Mouse (Mus musculus) forebrain, embryonic 13.5 days (tissue): ENCODE measurements around the gene Adh1. TPM values are rescaled to one million over a fixed set of nuclear protein-coding genes. Genes with fewer than 3 reads are reported as not detected.

Experiments used
- ATAC-seq: fragments of 200-750 bp; cut with Nextera tagmentation; 2 replicates; pipeline ENCODE4 v1.8.0; 2017
- H3K27ac ChIP-seq: fragments of 300-500 bp; sonication (generic); 2 replicates; pipeline ENCODE4 v1.5.1; 2015; ENCODE audit warnings: inconsistent platforms, mild to moderate bottlenecking, moderate library complexity
- H3K27me3 ChIP-seq: fragments of 300-500 bp; sonication (generic); 2 replicates; pipeline ENCODE4 v1.6.1; 2015; ENCODE audit warnings: mild to moderate bottlenecking, inconsistent platforms
- H3K36me3 ChIP-seq: fragments of 300-500 bp; sonication (generic); 2 replicates; pipeline ENCODE4 v1.6.1; 2015; ENCODE audit warnings: mild to moderate bottlenecking, inconsistent platforms; ENCODE audit not compliant: poor library complexity, severe bottlenecking
- H3K4me1 ChIP-seq: fragments of 300-500 bp; sonication (generic); 2 replicates; pipeline ENCODE4 v1.6.1; 2015; ENCODE audit warnings: inconsistent platforms
- H3K4me2 ChIP-seq: fragments of 300-500 bp; sonication (generic); 2 replicates; pipeline ENCODE4 v1.6.1; 2015; ENCODE audit warnings: inconsistent platforms, mild to moderate bottlenecking, moderate library complexity
- H3K4me3 ChIP-seq: fragments of 300-500 bp; sonication (generic); 2 replicates; pipeline ENCODE4 v1.5.1; 2015; ENCODE audit warnings: mild to moderate bottlenecking, inconsistent platforms
- H3K9ac ChIP-seq: fragments of 300-500 bp; sonication (generic); 2 replicates; pipeline ENCODE4 v1.6.1; 2015; ENCODE audit warnings: mild to moderate bottlenecking, inconsistent platforms
- H3K9me3 ChIP-seq: fragments of 300-500 bp; sonication (generic); replicated peaks from 2 replicates; pipeline ENCODE4 v1.6.1; 2016; ENCODE audit warnings: inconsistent platforms
- WGBS: fragments of 180-500 bp; shearing (Covaris S2); methylation state at CpG from one replicate; pipeline ENCODE4 v1.1.7; 2015; 5-methylcytosine and 5-hydroxymethylcytosine counted together
- polyA plus RNA-seq: library from polyadenylated mRNA; unstranded; fragments of >200 nt; fragmentation: Nextera tagmentation; extraction: Ambion mirVana; gene quantifications from 2 replicates; pipeline ENCODE4 v1.2.1, GENCODE M21; 2015

Adh1 gene
- polyA plus RNA-seq, 1 experiment from 2014 or later = 0.46 TPM

DNA sequence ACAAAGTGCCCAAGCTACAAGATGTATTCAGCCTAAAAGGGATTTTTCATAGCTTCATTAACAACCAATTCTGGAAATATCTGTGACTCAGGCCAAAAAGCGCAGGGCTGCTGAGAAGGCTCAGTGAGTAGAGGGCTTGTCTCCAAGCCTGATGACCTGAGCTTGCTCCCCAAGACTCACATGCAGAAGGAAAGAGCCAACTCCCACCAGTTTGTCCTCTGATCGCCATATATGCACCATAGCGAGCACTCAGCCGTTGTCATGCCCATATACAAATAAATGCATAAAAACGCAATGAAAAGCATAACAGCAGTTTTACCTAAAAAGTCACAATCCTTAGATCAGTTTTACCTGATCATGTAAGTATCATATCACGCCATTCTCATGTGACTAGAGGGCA is 34.3 kb upstream of the Adh1 start:
- Histone ChIP-seq H3K27ac (no peak overlapping the region), H3K36me3 (no peaks in the 10 kb centered on the region), H3K27me3 (no peaks in the 10 kb centered on the region), H3K4me1 (no peaks in the 10 kb centered on the region), H3K9ac (no peak overlapping the region), H3K9me3 (no peaks in the 10 kb centered on the region), H3K4me2 (no peak overlapping the region), H3K4me3 (no peak overlapping the region)
- ATAC-seq = no peak
- WGBS = 96% methylated on average over 6 of the region's 6 CpGs

DNA sequence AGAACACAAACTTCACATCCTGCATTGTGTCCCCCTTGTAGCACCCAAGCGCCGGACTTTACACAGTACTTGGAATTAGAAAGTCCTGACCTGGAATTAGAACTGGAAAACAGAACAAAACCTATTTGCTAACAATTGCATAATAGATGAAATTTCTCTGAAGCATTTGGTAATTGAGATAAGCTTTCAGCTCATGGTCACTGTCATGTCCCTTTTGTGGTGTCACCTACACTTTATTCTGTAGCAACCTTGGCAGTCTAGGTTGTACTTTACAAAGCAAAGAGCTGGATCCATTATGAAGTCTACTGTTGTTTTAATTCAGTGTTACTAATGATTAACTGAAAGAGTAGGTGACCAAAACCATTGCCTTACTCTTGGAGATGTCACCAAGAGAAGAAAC is 33.7 kb upstream of the Adh1 start:
- Histone ChIP-seq H3K27me3 (no peaks in the 10 kb centered on the region), H3K9me3 (no peaks in the 10 kb centered on the region), H3K4me3 (no peak overlapping the region), H3K4me2 (no peak overlapping the region), H3K36me3 (no peaks in the 10 kb centered on the region), H3K27ac (no peak overlapping the region), H3K4me1 (no peaks in the 10 kb centered on the region), H3K9ac (no peak overlapping the region)
- WGBS = 89% methylated on average over 2 of the region's 2 CpGs
- no peak for ATAC-seq

DNA sequence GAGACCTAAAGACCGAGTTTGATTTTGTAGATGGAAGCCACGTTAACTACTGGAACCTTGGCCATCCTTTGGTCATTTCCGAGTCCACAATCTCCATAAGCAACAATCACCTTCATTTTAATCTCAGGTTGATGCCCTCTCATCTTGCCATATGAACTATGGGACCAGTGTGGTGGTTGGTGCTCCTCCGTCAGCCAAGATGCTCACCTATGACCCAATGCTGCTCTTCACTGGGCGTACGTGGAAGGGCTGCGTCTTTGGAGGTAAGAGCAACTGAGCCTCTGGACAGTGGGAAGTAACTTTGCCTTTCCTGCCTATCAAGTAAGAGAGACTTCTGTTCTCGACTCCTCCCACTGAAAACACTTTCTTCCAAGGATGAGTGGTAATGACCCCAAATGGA is 33.0 kb upstream of the Adh1 start:
- Histone ChIP-seq H3K27me3 (no peaks in the 10 kb centered on the region), H3K4me2 (no peak overlapping the region), H3K9ac (no peak overlapping the region), H3K4me1 (no peaks in the 10 kb centered on the region), H3K9me3 (no peaks in the 10 kb centered on the region), H3K27ac (no peak overlapping the region), H3K4me3 (no peak overlapping the region), H3K36me3 (no peaks in the 10 kb centered on the region)
- ATAC-seq = no peak
- WGBS = 96% methylated on average over 8 of the region's 8 CpGs

DNA sequence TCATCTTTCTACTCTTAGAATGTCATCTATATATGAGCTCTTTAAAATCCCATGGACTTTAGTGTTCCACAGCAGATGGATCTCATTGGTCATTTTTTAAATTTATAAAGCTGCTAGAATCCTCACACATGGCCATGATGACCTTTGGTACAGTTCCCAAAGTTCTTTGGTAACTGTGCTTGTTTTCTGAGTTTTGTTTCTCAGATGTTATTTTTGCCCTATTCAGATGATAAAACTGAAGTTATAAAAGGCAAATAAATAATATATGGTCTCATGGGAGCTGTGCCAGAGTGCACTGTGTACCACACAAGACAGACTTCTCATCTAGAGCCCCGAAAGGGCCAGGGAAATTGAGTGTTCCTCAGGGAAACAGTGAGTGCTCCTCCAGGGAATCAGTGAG is 31.3 kb upstream of the Adh1 start:
- Histone ChIP-seq H3K9me3 (no peaks in the 10 kb centered on the region), H3K4me1 (no peaks in the 10 kb centered on the region), H3K4me2 (no peak overlapping the region), H3K27ac (no peak overlapping the region), H3K9ac (no peak overlapping the region), H3K36me3 (no peaks in the 10 kb centered on the region), H3K4me3 (no peak overlapping the region), H3K27me3 (no peaks in the 10 kb centered on the region)
- no peak for ATAC-seq
- WGBS = 79% methylated on average over 1 of the region's 1 CpGs

DNA sequence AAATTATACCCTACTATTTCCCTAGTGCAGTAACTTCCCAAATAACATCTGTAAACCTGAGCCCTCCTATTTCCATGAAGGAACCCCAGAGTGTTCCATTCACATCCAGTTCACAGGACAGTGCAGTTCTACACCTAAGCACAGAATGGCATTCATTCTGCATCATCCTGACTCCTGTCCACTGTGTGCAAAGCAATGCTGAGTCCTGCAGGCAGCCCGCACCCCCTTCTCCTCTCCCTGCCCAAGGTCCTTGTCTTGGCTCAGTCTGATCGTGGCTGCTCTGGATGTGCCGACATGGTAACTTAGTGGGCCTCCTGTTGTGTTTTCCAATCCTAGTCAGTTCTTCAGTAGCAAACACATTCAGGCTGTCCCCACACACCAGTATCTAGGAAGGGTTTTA is 30.5 kb upstream of the Adh1 start:
- H3K27ac ChIP-seq = no peak overlapping the region
- WGBS = 90% methylated on average over 3 of the region's 3 CpGs
- ATAC-seq = no peak
- no peaks in the 10 kb centered on the region for H3K27me3 ChIP-seq
- H3K9ac ChIP-seq = no peak overlapping the region
- H3K4me2 ChIP-seq = no peak overlapping the region
- no peaks in the 10 kb centered on the region for H3K9me3 ChIP-seq
- no peak overlapping the region for H3K4me3 ChIP-seq
- H3K4me1 ChIP-seq = no peaks in the 10 kb centered on the region
- no peaks in the 10 kb centered on the region for H3K36me3 ChIP-seq

DNA sequence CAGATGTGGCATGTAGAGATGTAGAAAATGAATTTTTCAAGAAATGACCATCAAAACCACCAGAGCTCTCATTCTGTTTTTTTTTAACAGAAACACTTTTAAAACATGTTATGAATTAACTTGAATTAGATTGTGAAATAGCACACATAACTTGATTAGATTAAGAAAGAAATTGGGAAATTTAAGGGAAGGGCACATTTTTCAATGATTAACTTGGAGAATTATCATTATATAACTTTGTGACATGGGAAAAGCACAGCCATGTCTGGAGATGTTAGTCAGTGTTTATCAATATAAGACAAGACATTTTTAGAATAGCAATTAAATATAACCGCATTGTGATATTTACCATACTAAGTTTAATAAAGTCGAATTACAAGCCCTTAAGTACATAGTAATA is 29.3 kb upstream of the Adh1 start:
- no peak for ATAC-seq
- no peaks in the 10 kb centered on the region for H3K36me3 ChIP-seq
- no peak overlapping the region for H3K4me2 ChIP-seq
- no peaks in the 10 kb centered on the region for H3K4me1 ChIP-seq
- no peak overlapping the region for H3K27ac ChIP-seq
- no peak overlapping the region for H3K9ac ChIP-seq
- H3K27me3 ChIP-seq = no peaks in the 10 kb centered on the region
- H3K4me3 ChIP-seq = no peak overlapping the region
- no peaks in the 10 kb centered on the region for H3K9me3 ChIP-seq
- 85% methylated on average over 2 of the region's 2 CpGs for WGBS

DNA sequence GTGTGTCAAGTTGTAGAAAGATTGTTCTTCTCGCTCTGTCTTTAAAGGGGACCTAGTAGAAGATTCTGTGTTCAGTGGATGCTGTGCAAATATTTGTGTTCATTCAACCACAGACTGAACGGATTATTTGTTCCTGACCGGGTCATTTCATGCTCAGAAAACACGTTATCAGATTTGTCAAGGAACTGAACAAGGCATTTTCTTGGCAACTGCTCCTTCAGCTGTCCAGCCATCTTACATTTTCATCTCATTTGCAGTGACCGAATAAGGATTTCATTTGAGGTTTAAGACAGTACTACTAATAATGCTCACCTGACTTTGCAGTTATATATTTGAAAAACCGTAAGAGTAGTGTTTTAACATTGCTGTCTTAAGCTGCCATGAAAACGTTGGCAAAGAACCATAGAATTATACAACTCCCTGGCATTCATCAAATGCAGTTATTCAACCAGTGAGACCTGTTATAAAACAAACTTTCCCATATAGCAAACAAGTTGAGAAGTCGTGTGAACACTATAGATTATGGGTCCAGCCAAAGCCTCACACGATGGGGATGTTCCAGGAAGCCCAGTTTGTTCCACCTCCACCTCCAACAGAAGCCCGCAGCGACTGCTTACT is 24.1 kb upstream of the Adh1 start:
- whole genome bisulfite sequencing = 77% methylated on average over 11 of the region's 11 CpGs
- Histone ChIP-seq H3K27me3 (no peaks in the 10 kb centered on the region), H3K4me3 (no peak overlapping the region)

DNA sequence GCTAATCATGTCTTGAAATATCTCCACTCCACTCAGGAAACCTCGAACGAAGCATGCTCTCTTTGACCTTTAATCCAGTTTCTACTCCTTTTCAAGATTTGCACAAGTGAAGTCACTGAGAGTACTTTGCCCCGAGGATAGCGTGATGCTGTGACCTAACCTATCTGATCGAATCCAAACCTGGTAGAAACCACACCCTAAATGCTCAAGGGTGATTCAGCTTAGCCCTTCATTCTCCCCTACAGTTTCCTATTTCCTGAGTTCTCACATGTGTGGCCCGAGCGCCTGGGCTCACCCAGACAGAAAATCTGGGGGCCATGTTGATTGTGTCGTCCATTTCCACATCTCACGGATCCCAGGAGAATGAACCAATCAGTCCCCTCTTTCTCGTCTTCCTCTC is 22.7 kb upstream of the Adh1 start:
- Histone ChIP-seq H3K4me2 (no peak overlapping the region), H3K27ac (no peak overlapping the region), H3K4me3 (no peak overlapping the region), H3K27me3 (no peaks in the 10 kb centered on the region), H3K9me3 (no peaks in the 10 kb centered on the region), H3K4me1 (peaks cover 11% of the 10 kb centered on the region; the same call in 1 of the 2 replicates), H3K36me3 (no peaks in the 10 kb centered on the region), H3K9ac (no peak overlapping the region)
- ATAC-seq = no peak
- 90% methylated on average over 10 of the region's 10 CpGs for WGBS

More for the DNA sequence above, 24.1 kb upstream of the Adh1 start:
- H3K4me1 ChIP-seq = peaks cover 5% of the 10 kb centered on the region; the same call in 1 of the 2 replicates
- H3K27ac ChIP-seq = no peak overlapping the region
- no peak for ATAC-seq
- H3K9ac ChIP-seq = no peak overlapping the region
- H3K36me3 ChIP-seq = no peaks in the 10 kb centered on the region
- no peak overlapping the region for H3K4me2 ChIP-seq
- H3K9me3 ChIP-seq = no peaks in the 10 kb centered on the region

DNA sequence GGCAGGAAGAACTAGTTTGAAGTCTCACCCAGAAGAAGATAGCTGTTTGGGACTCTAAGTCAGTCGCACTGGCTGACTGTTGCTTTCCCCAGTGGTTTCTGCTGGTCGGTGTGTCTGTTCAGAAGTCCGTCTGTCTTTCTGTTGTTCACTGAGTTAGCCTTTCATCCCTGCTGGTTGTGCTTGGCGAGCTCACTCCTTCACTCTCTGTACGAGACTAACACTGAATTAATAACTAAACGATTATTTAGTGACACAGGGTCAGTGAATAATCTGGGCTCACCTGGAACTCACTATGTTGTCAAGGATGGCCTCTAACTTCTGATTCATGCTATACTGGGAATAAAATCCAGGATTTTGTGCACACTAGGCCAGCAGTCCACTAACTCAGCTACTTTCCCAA is 21.3 kb upstream of the Adh1 start:
- Histone ChIP-seq H3K4me1 (peaks cover 11% of the 10 kb centered on the region; the same call in 1 of the 2 replicates), H3K9me3 (no peaks in the 10 kb centered on the region), H3K27me3 (no peaks in the 10 kb centered on the region), H3K9ac (no peak overlapping the region), H3K36me3 (no peaks in the 10 kb centered on the region), H3K4me2 (no peak overlapping the region), H3K4me3 (no peak overlapping the region), H3K27ac (no peak overlapping the region)
- ATAC-seq = no peak
- 85% methylated on average over 6 of the region's 6 CpGs for WGBS

DNA sequence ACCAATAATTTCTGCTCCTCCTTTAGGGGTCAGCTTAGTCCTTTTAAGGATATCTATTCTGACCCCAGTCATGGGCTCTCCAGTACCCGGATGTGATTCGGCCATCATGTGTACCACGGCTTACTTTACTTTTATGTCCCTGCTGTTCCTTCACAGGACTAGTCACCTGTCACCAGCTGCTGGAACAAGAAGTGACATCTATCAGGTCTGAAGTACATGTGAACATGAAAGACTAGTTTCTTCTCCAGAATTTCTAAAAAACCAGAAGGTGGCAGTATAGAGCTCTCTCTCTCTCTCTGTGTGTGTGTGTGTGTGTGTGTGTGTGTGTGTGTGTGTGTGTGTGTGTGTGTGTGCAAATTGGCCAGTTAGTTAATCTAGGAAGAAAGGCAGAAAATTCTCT is 20.4 kb upstream of the Adh1 start:
- Histone ChIP-seq H3K36me3 (no peaks in the 10 kb centered on the region), H3K27ac (no peak overlapping the region), H3K4me3 (no peak overlapping the region), H3K4me2 (no peak overlapping the region), H3K9me3 (no peaks in the 10 kb centered on the region), H3K27me3 (no peaks in the 10 kb centered on the region), H3K9ac (no peak overlapping the region), H3K4me1 (peaks cover 11% of the 10 kb centered on the region; the same call in 1 of the 2 replicates)
- ATAC-seq = no peak
- WGBS = 93% methylated on average over 3 of the region's 3 CpGs

DNA sequence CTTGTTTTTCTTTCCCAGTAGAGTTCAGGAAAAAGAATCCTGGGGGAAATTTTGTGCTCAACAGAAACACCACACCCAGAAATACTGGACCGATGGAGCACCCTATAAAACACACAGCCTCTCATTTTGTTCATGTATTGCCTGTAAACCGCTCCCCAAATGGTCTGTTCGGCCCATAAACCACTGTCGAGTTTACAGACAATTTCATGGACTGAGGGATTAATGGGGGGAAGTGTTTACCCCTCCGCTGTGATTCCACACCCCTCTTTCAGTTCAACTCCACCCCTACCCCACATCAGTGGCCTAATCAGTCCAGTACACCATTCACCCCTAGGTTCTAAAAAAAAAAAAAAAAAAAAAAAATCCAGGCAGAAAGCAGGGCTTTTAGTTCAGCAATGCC is 19.8 kb upstream of the Adh1 start:
- no peaks in the 10 kb centered on the region for H3K9me3 ChIP-seq
- H3K4me3 ChIP-seq = no peak overlapping the region

DNA sequence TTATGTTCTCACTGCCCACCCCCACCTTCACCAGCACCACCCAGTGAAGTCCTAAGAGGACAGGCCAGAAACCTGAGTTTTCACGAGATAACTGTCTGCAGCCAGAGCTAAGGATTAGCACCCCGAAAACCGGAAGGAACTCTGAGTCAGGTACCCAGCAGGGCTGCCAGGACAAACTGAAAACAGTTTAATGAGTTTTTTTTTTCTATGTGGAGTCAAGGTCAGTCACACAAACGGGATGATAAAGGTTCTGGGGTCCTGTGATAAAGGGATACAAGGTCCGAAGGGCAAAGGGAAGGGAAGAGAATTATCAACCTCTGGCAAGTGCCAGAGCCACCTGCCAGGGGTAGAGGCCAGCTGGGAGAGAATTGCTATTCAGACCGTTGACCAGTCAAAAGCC is 19.4 kb upstream of the Adh1 start:
- no peak for ATAC-seq

More for the DNA sequence above, 19.8 kb upstream of the Adh1 start:
- H3K36me3 ChIP-seq = no peaks in the 10 kb centered on the region
- H3K4me1 ChIP-seq = peaks cover 11% of the 10 kb centered on the region; the same call in 1 of the 2 replicates
- ATAC-seq = no peak
- no peak overlapping the region for H3K27ac ChIP-seq
- no peak overlapping the region for H3K9ac ChIP-seq
- no peak overlapping the region for H3K4me2 ChIP-seq
- 80% methylated on average over 5 of the region's 5 CpGs for WGBS
- H3K27me3 ChIP-seq = no peaks in the 10 kb centered on the region

More for the DNA sequence above, 19.4 kb upstream of the Adh1 start:
- Histone ChIP-seq H3K4me1 (peaks cover 11% of the 10 kb centered on the region; the same call in 1 of the 2 replicates), H3K27ac (no peak overlapping the region), H3K36me3 (no peaks in the 10 kb centered on the region), H3K27me3 (no peaks in the 10 kb centered on the region), H3K4me2 (no peak overlapping the region), H3K4me3 (no peak overlapping the region), H3K9me3 (no peaks in the 10 kb centered on the region), H3K9ac (no peak overlapping the region)
- WGBS = 65% methylated on average over 6 of the region's 6 CpGs
